Mouse (Mus musculus) bone marrow, adult 2 months (tissue): ENCODE results near the gene Mpg.

ENCODE experiments used
- CTCF ChIP-seq: fragments of 200-500 bp; IDR thresholded peaks from 2 replicates; pipeline ENCODE4 v1.5.1; 2011; ENCODE audit warnings: low read length, control low read depth; ENCODE audit not compliant: control insufficient read depth, insufficient read depth
- POLR2A ChIP-seq: fragments of 200-500 bp; IDR thresholded peaks from 2 replicates; pipeline ENCODE4 v1.6.1; 2011; ENCODE audit warnings: low read depth, mild to moderate bottlenecking, control low read depth, low read length, borderline replicate concordance; ENCODE audit not compliant: control insufficient read depth

DNA sequence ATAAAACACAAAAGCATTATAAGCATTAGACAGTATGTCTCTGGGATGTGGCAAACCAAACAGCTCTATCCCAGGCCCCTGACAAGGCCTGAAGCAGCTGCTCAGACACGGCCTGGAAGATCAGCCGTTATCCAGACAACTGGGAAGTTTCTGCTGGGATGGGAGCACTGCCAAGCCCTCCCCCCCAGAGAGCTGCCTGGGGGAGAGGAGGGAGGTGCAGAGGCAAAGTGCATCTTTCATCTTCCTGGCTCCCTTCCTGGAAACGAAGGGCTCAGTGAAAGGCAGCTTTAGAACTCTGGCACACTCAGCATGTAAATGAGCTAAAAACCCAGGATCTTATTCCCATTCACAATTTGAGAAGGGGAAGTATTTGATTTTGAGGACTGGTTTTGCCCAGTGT, 9.3 kb downstream of the Mpg start:
- no peak for TF ChIP-seq CTCF
- no peak for TF ChIP-seq POLR2A
